Mouse (Mus musculus) heart, embryonic 14.5 days (tissue): ENCODE measurements at regions not wholly inside any gene's neighbourhood (a gene's known extent, or its start where the extent isn't known, plus 50 kb on each side); places are given as distances from the start of the nearest gene placed in this dataset.

Experiments used
- ATAC-seq: fragments of 200-750 bp; cut with Nextera tagmentation; 2 replicates; pipeline ENCODE4 v1.8.0; 2017; ENCODE audit warnings: low read depth, moderate TSS enrichment; ENCODE audit not compliant: insufficient number of reproducible peaks, insufficient read depth, low FRiP score
- H3K27ac ChIP-seq, 2 experiments: fragments of 200-500 bp in 1 of 2; fragments of 300-500 bp in 1 of 2; sonication (generic) in 1 of 2; replicated peaks in 1 of 2; 2 replicates each; pipeline ENCODE4 v1.5.1; 2012 to 2014; ENCODE audit warnings: low read depth in 2 of 2, low read length in 2 of 2, control low read depth in 1 of 2, mild to moderate bottlenecking in 1 of 2, mixed read lengths in 1 of 2; ENCODE audit not compliant: control insufficient read depth in 1 of 2, insufficient read depth in 1 of 2
- H3K27me3 ChIP-seq: fragments of 300-500 bp; sonication (generic); 2 replicates; pipeline ENCODE4 v1.6.1; 2014; ENCODE audit warnings: mild to moderate bottlenecking, low read length, control low read depth; ENCODE audit not compliant: control insufficient read depth, insufficient read depth
- H3K36me3 ChIP-seq: fragments of 300-500 bp; sonication (generic); 2 replicates; pipeline ENCODE4 v1.6.1; 2014; ENCODE audit warnings: mild to moderate bottlenecking, control low read depth, low read length, mixed read lengths; ENCODE audit not compliant: control insufficient read depth, insufficient read depth
- H3K4me1 ChIP-seq, 2 experiments: fragments of 200-500 bp in 1 of 2; fragments of 300-500 bp in 1 of 2; sonication (generic) in 1 of 2; 2 replicates each; pipeline ENCODE4 v1.6.1; 2012 to 2014; ENCODE audit warnings: low read length in 2 of 2, control low read depth in 1 of 2, mixed read lengths in 1 of 2; ENCODE audit not compliant: control insufficient read depth in 2 of 2, insufficient read depth in 2 of 2
- H3K4me2 ChIP-seq: fragments of 300-500 bp; sonication (generic); 2 replicates; pipeline ENCODE4 v1.6.1; 2014; ENCODE audit warnings: mild to moderate bottlenecking, low read length
- H3K4me3 ChIP-seq, 2 experiments: fragments of 200-500 bp in 1 of 2; fragments of 300-500 bp in 1 of 2; sonication (generic) in 1 of 2; 2 replicates each; pipeline ENCODE4 v1.5.1; 2012 to 2014; ENCODE audit warnings: low read length in 2 of 2, mild to moderate bottlenecking in 2 of 2, control low read depth in 1 of 2, low read depth in 1 of 2, moderate library complexity in 1 of 2; ENCODE audit not compliant: control insufficient read depth in 1 of 2, insufficient read depth in 1 of 2
- H3K9ac ChIP-seq: fragments of 300-500 bp; sonication (generic); 2 replicates; pipeline ENCODE4 v1.6.1; 2014; ENCODE audit warnings: mild to moderate bottlenecking, low read length
- H3K9me3 ChIP-seq: fragments of 300-500 bp; sonication (generic); 2 replicates; pipeline ENCODE4 v1.6.1; 2016; ENCODE audit warnings: low read length, control low read depth; ENCODE audit not compliant: control insufficient read depth
- WGBS: fragments of 180-500 bp; shearing (Covaris S2); extraction: QIAGEN DNeasy Blood & Tissue Kit; methylation state at CpG from one replicate; pipeline ENCODE4 v1.1.7; 2014; 5-methylcytosine and 5-hydroxymethylcytosine counted together

DNA sequence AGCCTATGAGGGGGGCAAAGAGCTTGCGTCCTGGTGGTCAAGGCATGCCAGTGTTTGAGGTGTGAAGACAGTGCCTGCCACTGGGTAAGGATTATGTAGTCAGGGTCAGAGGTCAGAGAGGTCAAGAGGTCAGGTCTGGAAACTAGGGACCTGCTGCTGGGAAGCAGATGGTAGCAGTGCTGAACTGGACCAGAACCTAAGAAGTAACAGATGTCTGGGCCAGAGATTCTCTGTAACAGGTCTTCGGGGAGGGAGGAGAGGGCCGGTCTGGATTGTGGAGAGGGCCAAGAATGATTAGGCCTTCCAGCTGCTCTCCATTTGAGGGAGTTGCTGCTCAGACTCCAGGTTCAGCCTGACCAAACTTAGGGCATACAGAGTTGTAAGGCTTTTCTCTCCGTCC is 174.4 kb downstream of the Matn1 start:
- no peaks in the 10 kb centered on the region for H3K27me3 ChIP-seq
- H3K36me3 ChIP-seq = no peaks in the 10 kb centered on the region
- 66% methylated on average over 4 of the region's 4 CpGs for WGBS
- no peak overlapping the region for H3K9ac ChIP-seq
- no peak for ATAC-seq
- H3K4me2 ChIP-seq = no peak overlapping the region
- H3K4me1 ChIP-seq = no peaks in the 10 kb centered on the region
- H3K9me3 ChIP-seq = no peaks in the 10 kb centered on the region
- H3K4me3 ChIP-seq = no peak overlapping the region
- H3K27ac ChIP-seq = no peak overlapping the region

- no peak overlapping the region for H3K4me3 ChIP-seq
- no peaks in the 10 kb centered on the region for H3K36me3 ChIP-seq
- H3K4me1 ChIP-seq = no peaks in the 10 kb centered on the region
- no peak overlapping the region for H3K27ac ChIP-seq
- H3K4me2 ChIP-seq = no peak overlapping the region
- no peak overlapping the region for H3K9ac ChIP-seq
- no peaks in the 10 kb centered on the region for H3K27me3 ChIP-seq
- no peak for ATAC-seq
- 83% methylated on average over 2 of the region's 2 CpGs for WGBS
- H3K9me3 ChIP-seq = no peaks in the 10 kb centered on the region
Measured at GRCm38 (mm10) chr4:131119621-131120020, 175.4 kb downstream of the Matn1 start.

DNA sequence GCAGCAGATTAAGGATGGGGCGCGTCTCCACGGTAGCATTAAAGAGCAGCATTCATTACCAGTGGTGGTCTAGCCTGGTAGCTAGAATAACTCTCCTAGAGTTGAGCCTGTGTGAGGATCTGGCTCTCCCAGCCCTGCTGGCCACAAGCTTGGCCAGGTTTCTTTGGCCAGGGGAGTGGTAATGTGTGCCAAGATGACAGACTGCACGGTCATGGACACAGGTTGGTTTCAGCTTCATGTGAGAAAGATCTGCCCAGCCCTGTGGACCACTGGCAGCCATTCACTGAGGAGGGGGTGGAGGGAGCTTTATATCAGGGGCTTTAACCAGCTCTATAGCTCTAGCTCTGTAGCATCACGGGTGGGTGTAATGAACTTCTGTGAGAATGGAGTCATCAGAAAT is 176.5 kb downstream of the Matn1 start:
- Histone ChIP-seq H3K27me3 (peaks cover 1% of the 10 kb centered on the region; the same call in 1 of the 2 replicates), H3K9me3 (no peaks in the 10 kb centered on the region), H3K9ac (no peak overlapping the region), H3K4me2 (no peak overlapping the region), H3K36me3 (no peaks in the 10 kb centered on the region), H3K27ac (no peak overlapping the region), H3K4me3 (no peak overlapping the region), H3K4me1 (no peaks in the 10 kb centered on the region)
- 80% methylated on average over 5 of the region's 5 CpGs for WGBS
- ATAC-seq = no peak

- ATAC-seq = no peak
- WGBS = 43% methylated on average over 7 of the region's 7 CpGs
- H3K4me1 ChIP-seq = no peaks in the 10 kb centered on the region
Measured at GRCm38 (mm10) chr4:131125975-131126374, 181.8 kb downstream of the Matn1 start.

DNA sequence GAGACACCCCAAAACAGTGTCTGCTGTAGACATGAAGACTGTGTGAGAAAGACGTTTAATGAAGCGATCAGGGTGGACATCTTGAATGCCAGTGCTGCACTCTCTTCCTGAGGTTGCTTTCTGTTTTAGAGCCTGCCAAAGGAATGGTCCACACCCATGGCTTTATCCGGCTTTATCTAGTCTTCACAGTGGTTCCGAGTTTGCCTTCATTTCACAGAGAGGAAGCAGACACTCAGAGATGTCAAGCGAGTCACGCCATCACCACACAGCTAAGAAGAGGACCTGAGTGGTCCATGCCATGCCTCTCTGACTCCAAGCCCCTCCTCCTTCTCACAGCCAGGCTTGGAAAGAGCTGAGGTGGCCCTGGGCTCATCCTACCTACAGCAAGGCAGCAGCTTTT is 182.7 kb downstream of the Matn1 start:
- H3K27ac ChIP-seq = no peak overlapping the region
- no peak overlapping the region for H3K9ac ChIP-seq

More at GRCm38 (mm10) chr4:131125975-131126374, 181.8 kb downstream of the Matn1 start:
- Histone ChIP-seq H3K27me3 (peaks cover 4% of the 10 kb centered on the region), H3K9me3 (no peaks in the 10 kb centered on the region), H3K36me3 (no peaks in the 10 kb centered on the region), H3K4me3 (no peak overlapping the region), H3K9ac (no peak overlapping the region), H3K27ac (no peak overlapping the region), H3K4me2 (no peak overlapping the region)

DNA sequence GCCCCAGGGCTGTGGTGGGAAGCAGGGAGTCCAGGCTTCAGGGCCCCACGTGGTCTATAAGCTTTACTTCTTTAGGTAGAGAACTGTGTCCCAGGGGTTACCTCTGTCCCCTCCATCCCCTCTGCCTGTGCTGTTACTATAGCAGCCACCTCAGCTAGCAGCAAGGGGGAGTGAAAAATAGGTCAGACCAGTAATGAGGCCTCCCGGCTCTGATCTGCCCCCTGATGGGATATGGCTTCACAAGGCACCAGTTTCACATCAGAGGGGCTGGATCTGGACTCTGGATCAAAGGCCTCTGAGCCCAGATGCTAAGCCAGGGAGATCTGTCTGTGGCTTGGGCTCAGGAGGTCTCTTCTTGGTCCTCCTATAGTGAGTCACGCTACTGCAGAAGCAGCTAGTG is 184.5 kb downstream of the Matn1 start:
- H3K27ac ChIP-seq = no peak overlapping the region
- H3K27me3 ChIP-seq = peaks cover 4% of the 10 kb centered on the region
- no peak overlapping the region for H3K4me3 ChIP-seq
- ATAC-seq = no peak
- no peaks in the 10 kb centered on the region for H3K4me1 ChIP-seq
- H3K9ac ChIP-seq = no peak overlapping the region
- 44% methylated on average over 3 of the region's 3 CpGs for WGBS
- no peaks in the 10 kb centered on the region for H3K9me3 ChIP-seq
- H3K36me3 ChIP-seq = no peaks in the 10 kb centered on the region
- H3K4me2 ChIP-seq = no peak overlapping the region

More for the DNA sequence above, 182.7 kb downstream of the Matn1 start:
- H3K9me3 ChIP-seq = no peaks in the 10 kb centered on the region
- no peak overlapping the region for H3K4me3 ChIP-seq
- H3K36me3 ChIP-seq = no peaks in the 10 kb centered on the region
- peaks cover 4% of the 10 kb centered on the region for H3K27me3 ChIP-seq
- H3K4me1 ChIP-seq = no peaks in the 10 kb centered on the region
- 56% methylated on average over 6 of the region's 6 CpGs for WGBS
- no peak overlapping the region for H3K4me2 ChIP-seq
- no peak for ATAC-seq

GRCm38 (mm10) chr4:131132201-131132600 is 188.0 kb downstream of the Matn1 start:
- 17% methylated on average over 1 of the region's 1 CpGs for WGBS
- ATAC-seq = no peak
- H3K36me3 ChIP-seq = no peaks in the 10 kb centered on the region

GRCm38 (mm10) chr4:131132781-131133180 is 188.6 kb downstream of the Matn1 start:
- no peaks in the 10 kb centered on the region for H3K36me3 ChIP-seq
- ATAC-seq = no peak
- H3K27me3 ChIP-seq = no peaks in the 10 kb centered on the region; the same call in 1 of the 2 replicates
- WGBS = 48% methylated on average over 9 of the region's 9 CpGs
- H3K9ac ChIP-seq = no peak overlapping the region
- no peak overlapping the region for H3K4me3 ChIP-seq
- H3K27ac ChIP-seq = no peak overlapping the region
- no peak overlapping the region for H3K4me2 ChIP-seq
- H3K4me1 ChIP-seq = no peaks in the 10 kb centered on the region
- no peaks in the 10 kb centered on the region for H3K9me3 ChIP-seq

More at GRCm38 (mm10) chr4:131132201-131132600, 188.0 kb downstream of the Matn1 start:
- Histone ChIP-seq H3K9me3 (no peaks in the 10 kb centered on the region), H3K4me3 (no peak overlapping the region), H3K9ac (no peak overlapping the region), H3K4me1 (no peaks in the 10 kb centered on the region), H3K4me2 (no peak overlapping the region), H3K27ac (no peak overlapping the region), H3K27me3 (no peaks in the 10 kb centered on the region; the same call in 1 of the 2 replicates)
